Mouse (Mus musculus) heart, embryonic 13.5 days (tissue): ENCODE data around the gene Gm17490. TPM values are rescaled to one million over a fixed set of nuclear protein-coding genes. Genes with fewer than 3 reads are reported as not detected.
"Not testable (repeated sequence)": the region's sequence is repeated elsewhere in the genome, so short reads cannot be mapped to it uniquely, and the experiment has no call there.

Experiments used
- ATAC-seq: fragments of 200-750 bp; cut with Nextera tagmentation; 2 replicates; pipeline ENCODE4 v1.8.0; 2017; ENCODE audit warnings: moderate TSS enrichment; ENCODE audit not compliant: insufficient number of reproducible peaks, low FRiP score, low TSS enrichment; ENCODE audit errors: extremely low read depth
- H3K27ac ChIP-seq: fragments of 300-500 bp; sonication (generic); replicated peaks from 2 replicates; pipeline ENCODE4 v1.5.1; 2015; ENCODE audit warnings: moderate library complexity, mild to moderate bottlenecking, inconsistent platforms
- H3K27me3 ChIP-seq: fragments of 300-500 bp; sonication (generic); replicated peaks from 2 replicates; pipeline ENCODE4 v1.6.1; 2015; ENCODE audit warnings: mild to moderate bottlenecking, inconsistent platforms
- H3K36me3 ChIP-seq: fragments of 300-500 bp; sonication (generic); 2 replicates; pipeline ENCODE4 v1.6.1; 2015; ENCODE audit warnings: mild to moderate bottlenecking, inconsistent platforms
- H3K4me1 ChIP-seq: fragments of 300-500 bp; sonication (generic); 2 replicates; pipeline ENCODE4 v1.6.1; 2015; ENCODE audit warnings: inconsistent platforms
- H3K4me2 ChIP-seq: fragments of 300-500 bp; sonication (generic); 2 replicates; pipeline ENCODE4 v1.6.1; 2015; ENCODE audit warnings: inconsistent platforms, mild to moderate bottlenecking, moderate library complexity
- H3K4me3 ChIP-seq: fragments of 300-500 bp; sonication (generic); 2 replicates; pipeline ENCODE4 v1.5.1; 2015; ENCODE audit warnings: moderate library complexity, mild to moderate bottlenecking, inconsistent platforms
- H3K9ac ChIP-seq: fragments of 300-500 bp; sonication (generic); 2 replicates; pipeline ENCODE4 v1.6.1; 2015; ENCODE audit warnings: inconsistent platforms, mild to moderate bottlenecking, moderate library complexity
- H3K9me3 ChIP-seq: fragments of 300-500 bp; sonication (generic); 2 replicates; pipeline ENCODE4 v1.6.1; 2016; ENCODE audit warnings: inconsistent platforms
- WGBS: fragments of 180-500 bp; shearing (Covaris S2); methylation state at CpG from one replicate; pipeline ENCODE4 v1.1.7; 2015; ENCODE audit warnings: mixed read lengths; 5-methylcytosine and 5-hydroxymethylcytosine counted together
- polyA plus RNA-seq: library from polyadenylated mRNA; unstranded; fragments of >200 nt; fragmentation: Nextera tagmentation; extraction: Ambion mirVana; gene quantifications from 2 replicates; pipeline ENCODE4 v1.2.1, GENCODE M21; 2015

The Gm17490 gene
- polyA plus RNA-seq, 1 experiment from 2014 or later = not detected

- H3K4me3 ChIP-seq = no peak overlapping the region
- no peaks in the 10 kb centered on the region for H3K4me1 ChIP-seq
- no peak for ATAC-seq
- no peak overlapping the region for H3K4me2 ChIP-seq
- H3K27ac ChIP-seq = no peak overlapping the region
- no peaks in the 10 kb centered on the region for H3K36me3 ChIP-seq
- H3K27me3 ChIP-seq = no peaks in the 10 kb centered on the region
- no peak overlapping the region for H3K9ac ChIP-seq
- WGBS = 67% methylated on average over 2 of the region's 2 CpGs
- no peaks in the 10 kb centered on the region for H3K9me3 ChIP-seq
Measured at GRCm38 (mm10) chr2:11623726-11624125, 2.3 kb downstream of the Gm17490 start.

GRCm38 (mm10) chr2:11623173-11623572, 2.9 kb downstream of the Gm17490 start:
- H3K9me3 ChIP-seq = no peaks in the 10 kb centered on the region
- no peak overlapping the region for H3K9ac ChIP-seq
- no peak for ATAC-seq
- no peaks in the 10 kb centered on the region for H3K27me3 ChIP-seq
- H3K4me1 ChIP-seq = no peaks in the 10 kb centered on the region
- no peak overlapping the region for H3K4me2 ChIP-seq
- WGBS = 76% methylated on average over 8 of the region's 8 CpGs
- no peaks in the 10 kb centered on the region for H3K36me3 ChIP-seq
- no peak overlapping the region for H3K27ac ChIP-seq
- no peak overlapping the region for H3K4me3 ChIP-seq

- no peak overlapping the region for H3K27ac ChIP-seq
- H3K9ac ChIP-seq = no peak overlapping the region
- no peaks in the 10 kb centered on the region for H3K4me1 ChIP-seq
- WGBS = 71% methylated on average over 2 of the region's 2 CpGs
- no peak overlapping the region for H3K4me2 ChIP-seq
- no peak for ATAC-seq
- H3K36me3 ChIP-seq = no peaks in the 10 kb centered on the region
- no peaks in the 10 kb centered on the region for H3K27me3 ChIP-seq
- H3K4me3 ChIP-seq = no peak overlapping the region
- H3K9me3 ChIP-seq = no peaks in the 10 kb centered on the region
Measured at GRCm38 (mm10) chr2:11619598-11619997, 6.5 kb downstream of the Gm17490 start.

- no peaks in the 10 kb centered on the region for H3K27me3 ChIP-seq
- H3K36me3 ChIP-seq = no peaks in the 10 kb centered on the region
- no peak for ATAC-seq
- no peak overlapping the region for H3K4me3 ChIP-seq
- H3K4me1 ChIP-seq = no peaks in the 10 kb centered on the region
- H3K9me3 ChIP-seq = no peaks in the 10 kb centered on the region
- no peak overlapping the region for H3K27ac ChIP-seq
- no peak overlapping the region for H3K9ac ChIP-seq
- WGBS = 84% methylated on average over 9 of the region's 9 CpGs
- H3K4me2 ChIP-seq = no peak overlapping the region
Measured at GRCm38 (mm10) chr2:11616846-11617245, 9.2 kb downstream of the Gm17490 start.

DNA sequence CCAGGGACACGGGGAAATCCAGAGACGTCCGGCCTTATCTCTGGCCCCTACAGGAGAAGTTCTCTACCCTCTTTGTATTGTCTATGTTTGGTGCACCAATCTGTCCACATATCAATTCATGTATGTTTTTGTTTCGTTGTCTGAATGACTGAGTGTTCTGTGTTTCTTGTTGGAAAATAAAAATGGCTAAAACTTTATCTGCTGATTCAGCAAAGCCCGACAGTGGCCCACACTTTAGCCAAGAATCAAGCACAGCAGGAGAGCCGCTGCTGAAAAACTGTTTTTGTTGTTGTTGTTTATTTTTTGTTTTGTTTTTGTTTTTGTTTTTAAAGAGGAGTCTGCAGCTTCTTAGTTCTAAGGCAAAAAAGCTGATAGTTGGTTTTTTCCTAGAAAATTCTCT, 13.1 kb downstream of the Gm17490 start:
- H3K27ac ChIP-seq, H3K4me1 ChIP-seq, H3K36me3 ChIP-seq, H3K9me3 ChIP-seq, ATAC-seq, H3K9ac ChIP-seq, H3K4me2 ChIP-seq, H3K4me3 ChIP-seq, H3K27me3 ChIP-seq: not testable (repeated sequence)
- WGBS = 76% methylated on average over 6 of the region's 6 CpGs

GRCm38 (mm10) chr2:11606718-11607117, 19.3 kb downstream of the Gm17490 start:
- not testable (repeated sequence) for H3K27ac ChIP-seq, ATAC-seq, H3K36me3 ChIP-seq, H3K4me3 ChIP-seq, H3K9ac ChIP-seq, H3K4me2 ChIP-seq, H3K4me1 ChIP-seq, H3K27me3 ChIP-seq, H3K9me3 ChIP-seq
- 75% methylated on average over 4 of the region's 4 CpGs for WGBS

DNA sequence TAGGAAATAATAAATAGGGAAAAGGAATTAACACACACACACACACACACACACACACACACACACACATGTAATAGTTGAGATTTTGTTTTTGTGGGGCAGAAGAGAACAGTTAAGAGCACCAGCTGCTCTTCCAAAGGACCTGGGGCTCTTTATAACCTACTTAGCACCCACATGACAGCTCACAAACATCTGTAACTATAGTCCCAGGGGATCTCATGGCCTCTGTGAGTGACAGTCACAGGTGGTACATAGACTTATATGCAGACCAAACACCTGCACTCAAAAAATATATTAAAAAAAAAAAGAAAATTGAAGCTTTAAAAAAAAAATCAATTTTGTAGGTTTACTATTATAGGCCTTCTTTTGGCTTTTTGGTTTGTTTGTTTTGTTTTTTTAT, 21.2 kb downstream of the Gm17490 start:
- H3K27ac ChIP-seq = no peak overlapping the region
- no peak overlapping the region for H3K4me2 ChIP-seq
- no peak for ATAC-seq

GRCm38 (mm10) chr2:11604053-11604452, 22.0 kb downstream of the Gm17490 start, which contains the start of gene Rbm17:
Rbm17 (minus strand) TSS chr2:11604153.
- Histone ChIP-seq H3K36me3 (peaks cover 21% of the 10 kb centered on the region), H3K27me3 (no peaks in the 10 kb centered on the region), H3K4me2 (peak within 1 kb of the TSS; percentile 89), H3K4me3 (peak within 1 kb of the TSS; percentile 86), H3K9me3 (no peaks in the 10 kb centered on the region), H3K27ac (peak within 1 kb of the TSS; percentile 56), H3K4me1 (peaks cover 14% of the 10 kb centered on the region), H3K9ac (peak within 1 kb of the TSS; percentile 94)
- WGBS = 77% methylated on average over 5 of the region's 5 CpGs
- ATAC-seq = no peak

More for the DNA sequence above, 21.2 kb downstream of the Gm17490 start:
- Histone ChIP-seq H3K4me1 (peaks cover 14% of the 10 kb centered on the region), H3K4me3 (no peak overlapping the region), H3K9me3 (no peaks in the 10 kb centered on the region), H3K27me3 (no peaks in the 10 kb centered on the region), H3K9ac (no peak overlapping the region), H3K36me3 (peaks cover 13% of the 10 kb centered on the region)

- WGBS = under 1% methylated on average over 78 of the region's 78 CpGs
- Histone ChIP-seq H3K4me2 (peak overlapping the region; percentile 89), H3K9ac (peak overlapping the region; percentile 94), H3K9me3 (no peaks in the 10 kb centered on the region), H3K27ac (peak overlapping the region; percentile 56), H3K4me3 (peak overlapping the region; percentile 86), H3K36me3 (peaks cover 34% of the 10 kb centered on the region), H3K4me1 (peaks cover 14% of the 10 kb centered on the region), H3K27me3 (no peaks in the 10 kb centered on the region)
- peak; percentile 94 for ATAC-seq
Measured at GRCm38 (mm10) chr2:11602506-11603489, 23.3 kb downstream of the Gm17490 start.

DNA sequence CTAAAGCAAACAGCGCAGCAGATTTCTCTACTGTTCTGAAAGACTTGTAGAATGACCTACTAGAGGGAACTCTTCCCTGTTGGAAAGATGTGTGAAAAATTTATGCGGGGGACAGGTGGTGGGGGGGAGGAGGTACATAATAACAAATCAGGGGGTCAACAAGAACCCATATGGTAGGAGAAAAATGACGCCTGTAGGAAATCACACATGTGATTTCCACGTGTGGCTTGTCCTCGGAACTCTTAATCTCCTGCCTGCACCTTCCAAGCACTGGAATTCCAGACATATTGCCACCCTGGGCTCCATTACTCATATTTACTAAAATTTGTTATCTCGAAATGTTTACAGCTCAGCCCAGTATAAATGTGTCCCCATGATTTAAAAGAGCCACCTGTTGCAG, 24.3 kb downstream of the Gm17490 start:
- peak overlapping the region; percentile 89 for H3K4me2 ChIP-seq
- no peaks in the 10 kb centered on the region for H3K27me3 ChIP-seq
- H3K9me3 ChIP-seq = no peaks in the 10 kb centered on the region
- peaks cover 14% of the 10 kb centered on the region for H3K4me1 ChIP-seq
- no peak overlapping the region for H3K27ac ChIP-seq
- H3K9ac ChIP-seq = peak overlapping the region; percentile 94
- 70% methylated on average over 6 of the region's 6 CpGs for WGBS
- no peak for ATAC-seq
- H3K4me3 ChIP-seq = peak overlapping the region; percentile 86
- peaks cover 44% of the 10 kb centered on the region for H3K36me3 ChIP-seq

DNA sequence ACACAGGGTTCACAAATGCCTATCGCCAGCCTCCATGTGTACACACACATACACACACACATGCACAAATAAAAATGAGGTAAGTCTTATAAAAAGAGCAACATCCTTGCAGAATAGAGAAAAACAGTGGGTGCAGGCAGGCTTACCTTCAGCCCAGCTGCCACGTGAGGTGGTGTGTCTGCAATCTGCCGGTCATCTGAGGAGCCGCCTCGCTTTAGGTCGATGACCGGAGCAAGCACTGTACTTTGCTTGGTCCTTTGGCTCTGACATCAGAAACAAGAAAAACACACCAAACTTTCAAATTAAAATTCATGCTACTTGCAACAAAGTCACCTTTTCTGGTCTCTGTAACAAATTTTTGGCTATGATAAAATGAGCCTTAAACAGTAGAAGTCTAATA, 28.2 kb downstream of the Gm17490 start:
- 94% methylated on average over 7 of the region's 7 CpGs for WGBS
- H3K4me1 ChIP-seq = peaks cover 14% of the 10 kb centered on the region
- no peak overlapping the region for H3K4me3 ChIP-seq
- no peak overlapping the region for H3K9ac ChIP-seq
- ATAC-seq = no peak
- no peak overlapping the region for H3K27ac ChIP-seq
- no peaks in the 10 kb centered on the region for H3K27me3 ChIP-seq
- H3K9me3 ChIP-seq = no peaks in the 10 kb centered on the region
- peaks cover 76% of the 10 kb centered on the region for H3K36me3 ChIP-seq
- no peak overlapping the region for H3K4me2 ChIP-seq

DNA sequence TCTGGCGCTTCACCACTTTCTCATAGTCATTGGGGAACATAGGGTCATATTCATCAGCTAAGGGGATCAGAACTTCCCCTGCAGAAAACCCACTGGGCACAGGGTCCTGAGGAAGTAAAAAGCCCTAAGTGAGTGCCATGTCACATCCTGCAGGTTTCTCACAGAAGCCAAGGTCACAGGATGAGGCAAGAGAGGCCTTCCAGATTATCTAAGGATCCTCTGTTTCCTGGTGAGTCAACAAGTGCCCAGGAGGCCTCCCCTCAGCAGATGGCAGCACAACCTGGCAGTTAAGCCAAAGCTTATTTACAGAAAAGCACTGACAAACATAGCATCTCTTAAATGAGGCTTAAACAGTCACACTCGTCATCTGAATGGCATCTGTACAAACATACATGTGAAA, 29.4 kb downstream of the Gm17490 start:
- Histone ChIP-seq H3K27me3 (no peaks in the 10 kb centered on the region), H3K36me3 (peaks cover 89% of the 10 kb centered on the region), H3K9me3 (no peaks in the 10 kb centered on the region), H3K4me1 (peaks cover 8% of the 10 kb centered on the region), H3K4me2 (no peak overlapping the region), H3K4me3 (no peak overlapping the region), H3K27ac (no peak overlapping the region), H3K9ac (no peak overlapping the region)
- WGBS = 81% methylated on average over 2 of the region's 2 CpGs
- ATAC-seq = no peak
